Mouse (Mus musculus) right cerebral cortex, postnatal 25 days (tissue): Measurements from ENCODE around the gene 3830417A13Rik.

Experiments used
- DNase-seq: peaks from one replicate; pipeline ENCODE4 v3.0.0; 2022

3830417A13Rik gene

GRCm38 (mm10) chrX:64173248-64173647 is at the start of gene 3830417A13Rik:
3830417A13Rik (plus strand) TSS chrX:64173548.
- DNase-seq: no peak

- no peak for DNase-seq
Measured at GRCm38 (mm10) chrX:64152098-64152497, 21.2 kb upstream of the 3830417A13Rik start, which contains the start of gene Gm6760. Gm6760 (minus strand) TSS chrX:64152198.

GRCm38 (mm10) chrX:64181246-64181645 is 7.9 kb downstream of the 3830417A13Rik start:
- no peak for DNase-seq
